Mouse (Mus musculus): ENCODE measurements around the gene Ppm1m.

DNA sequence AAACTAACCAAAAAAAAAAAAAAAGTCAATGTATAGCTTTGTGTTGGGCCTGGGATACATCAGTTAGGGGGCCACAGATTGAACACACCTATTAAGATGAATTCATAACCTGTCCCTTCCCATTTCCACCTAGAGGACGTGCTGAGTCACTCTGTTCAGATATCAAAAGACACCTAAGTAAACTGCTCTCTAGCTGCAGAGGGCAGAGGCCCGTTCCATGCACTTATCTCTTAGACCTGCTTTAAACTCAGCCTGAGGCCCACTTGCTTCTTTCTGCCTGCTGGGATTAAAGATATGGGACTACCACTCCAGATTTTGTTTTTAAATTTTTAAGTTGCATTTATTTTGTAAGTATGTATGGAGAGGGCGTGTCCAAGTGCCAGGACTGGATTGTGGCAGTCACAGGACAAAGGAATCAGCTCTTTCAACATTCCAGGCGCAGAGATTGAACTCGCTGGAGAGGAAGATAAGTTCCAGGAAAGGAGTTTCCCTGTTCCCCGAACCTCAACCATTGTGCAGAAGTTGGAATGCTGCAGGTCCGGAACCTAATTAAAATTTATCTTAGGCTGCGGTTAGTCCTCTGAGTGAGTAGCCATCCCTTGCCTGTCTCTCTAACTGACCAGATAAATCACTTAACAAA lies 28.4 kb upstream of the Ppm1m start:
- no peak for TF ChIP-seq GATA1 (IDR thresholded peaks at IDR 0.05; ENCODE audit: low read length)
- no peak for TF ChIP-seq TAL1 (IDR thresholded peaks at IDR 0.05; ENCODE audit: low read length)
